Mouse (Mus musculus): ENCODE measurements around the gene Hdgfl2. TPM values are rescaled to one million over a fixed set of nuclear protein-coding genes. Genes with fewer than 3 reads are reported as not detected.
A peak's percentile ranks its signal among the peaks of the same experiment; 100 is the strongest.

Hdgfl2 gene
- polyA plus RNA-seq, 1 experiment from 2014 or later: 65.8 TPM

DNA sequence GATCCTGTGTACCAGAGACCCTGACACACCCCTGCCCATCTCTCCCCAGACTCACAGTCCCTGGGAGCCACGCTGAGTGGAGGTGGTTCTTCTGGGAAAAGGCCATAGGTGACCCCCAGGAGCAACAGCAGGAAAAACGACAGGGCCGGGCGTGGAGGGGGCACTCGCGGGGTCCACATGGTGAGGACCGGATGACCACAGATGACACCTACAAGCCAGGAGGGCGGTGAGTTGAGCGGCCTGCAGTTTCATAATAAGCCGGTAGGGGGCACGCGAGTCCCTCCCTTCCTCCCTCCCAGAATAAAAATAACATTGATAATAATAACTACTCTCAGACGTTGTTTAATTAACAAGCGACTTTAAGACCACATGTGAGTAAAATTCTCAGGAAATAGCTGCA, 53.2 kb downstream of the Hdgfl2 start:
- Histone ChIP-seq H3K27me3 (peaks cover 16% of the 10 kb centered on the region), H3K27ac (no peak overlapping the region), H3K4me3 (peak overlapping the region; percentile 16), H3K4me1 (replicated peaks) (peaks cover 20% of the 10 kb centered on the region), H3K4me2 (peak overlapping the region; percentile 73; the same call in 1 of the 2 replicates), H3K9ac (no peak overlapping the region), H3K9me3 (replicated peaks) (no peaks in the 10 kb centered on the region), H3K36me3 (no peaks in the 10 kb centered on the region)
- WGBS: 3% methylated on average over 14 of the region's 14 CpGs
- no peak for ATAC-seq (replicated peaks; ENCODE audit: insufficient number of reproducible peaks, insufficient read depth, low FRiP score, low read depth)

DNA sequence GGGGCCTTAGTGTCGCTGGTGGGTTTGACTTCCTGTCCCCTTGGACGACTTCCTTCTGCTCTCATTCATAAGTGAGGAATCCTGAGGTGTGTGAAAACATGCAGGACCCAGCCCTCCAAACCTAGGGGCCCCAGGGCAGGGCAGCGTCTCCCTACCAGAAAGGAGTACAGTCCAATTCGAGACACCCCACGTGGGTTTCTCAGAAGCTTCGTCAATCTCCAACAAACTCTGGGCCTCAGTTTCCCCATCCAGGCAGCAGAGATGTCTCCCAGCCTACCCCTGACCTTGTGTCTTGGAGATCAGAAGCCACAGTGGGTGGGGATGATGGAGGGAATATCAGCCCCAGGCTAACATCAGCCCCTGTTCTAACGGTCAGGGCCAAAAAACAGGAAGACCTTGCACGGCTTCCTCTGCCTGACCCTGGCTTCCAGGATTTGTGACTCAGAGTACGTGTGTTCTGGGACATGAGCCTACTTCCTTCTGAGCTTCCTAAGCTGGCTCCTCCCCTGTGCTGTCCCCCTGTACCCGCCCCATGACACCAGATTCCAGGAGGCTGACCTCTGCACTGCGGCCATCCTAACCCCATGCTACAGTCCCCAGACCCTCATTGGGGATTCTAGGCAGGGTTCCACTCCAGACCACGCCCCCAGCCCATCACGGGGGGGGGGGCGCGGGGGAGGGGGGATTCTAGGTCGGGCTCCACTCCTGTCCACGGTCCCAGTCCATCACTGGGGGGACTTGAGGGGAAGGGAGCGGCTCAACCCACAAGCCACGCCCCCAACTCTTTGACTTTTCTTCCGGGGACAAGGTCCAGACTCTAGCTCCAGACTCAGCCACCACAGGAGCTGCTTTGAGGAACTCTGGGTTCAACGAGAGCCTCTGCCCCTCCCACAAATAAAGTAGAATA, 54.3 kb downstream of the Hdgfl2 start:
- 15% methylated on average over 21 of the region's 21 CpGs for WGBS
- Histone ChIP-seq H3K27ac (peak overlapping the region; percentile 77), H3K36me3 (no peaks in the 10 kb centered on the region), H3K27me3 (peaks cover 24% of the 10 kb centered on the region), H3K4me1 (replicated peaks) (peaks cover 27% of the 10 kb centered on the region), H3K9ac (peak overlapping the region; percentile 31; the same call in 1 of the 2 replicates), H3K4me2 (peak overlapping the region; percentile 73), H3K4me3 (peak overlapping the region; percentile 43), H3K9me3 (replicated peaks) (no peaks in the 10 kb centered on the region)
- ATAC-seq (replicated peaks; ENCODE audit: insufficient number of reproducible peaks, insufficient read depth, low FRiP score, low read depth): peak; percentile 84

DNA sequence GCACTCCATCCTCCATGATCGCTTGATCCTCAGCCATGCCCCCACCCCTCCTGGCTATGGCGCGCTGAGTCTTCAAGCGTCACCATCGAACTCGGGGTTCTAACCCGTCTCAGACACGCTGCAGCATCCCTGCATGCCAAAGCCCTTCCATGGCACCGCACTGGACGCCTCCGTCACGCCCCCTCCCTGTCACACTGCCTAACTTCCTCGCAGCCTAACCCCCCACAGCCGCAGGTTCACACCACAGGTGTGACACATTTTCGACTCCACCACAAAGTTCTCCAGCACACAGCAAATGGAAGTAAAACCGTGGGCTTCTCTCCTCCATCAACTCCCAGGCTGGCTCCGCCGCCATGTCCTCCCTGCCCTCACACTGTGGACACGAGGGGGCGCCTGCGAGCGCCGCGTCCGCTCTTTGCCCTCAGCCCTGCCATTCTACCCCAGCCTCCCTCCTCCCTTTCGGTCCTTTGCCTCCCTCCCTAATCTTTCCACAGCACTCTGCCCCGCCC, 55.1 kb downstream of the Hdgfl2 start:
- Histone ChIP-seq H3K4me1 (replicated peaks) (peaks cover 31% of the 10 kb centered on the region), H3K4me3 (peak overlapping the region; percentile 43), H3K36me3 (no peaks in the 10 kb centered on the region), H3K9ac (peak overlapping the region; percentile 31; the same call in 1 of the 2 replicates), H3K9me3 (replicated peaks) (no peaks in the 10 kb centered on the region), H3K4me2 (peak overlapping the region; percentile 73), H3K27me3 (peaks cover 33% of the 10 kb centered on the region), H3K27ac (peak overlapping the region; percentile 77)
- no peak for ATAC-seq (replicated peaks; ENCODE audit: insufficient number of reproducible peaks, insufficient read depth, low FRiP score, low read depth)
- 2% methylated on average over 27 of the region's 27 CpGs for WGBS

DNA sequence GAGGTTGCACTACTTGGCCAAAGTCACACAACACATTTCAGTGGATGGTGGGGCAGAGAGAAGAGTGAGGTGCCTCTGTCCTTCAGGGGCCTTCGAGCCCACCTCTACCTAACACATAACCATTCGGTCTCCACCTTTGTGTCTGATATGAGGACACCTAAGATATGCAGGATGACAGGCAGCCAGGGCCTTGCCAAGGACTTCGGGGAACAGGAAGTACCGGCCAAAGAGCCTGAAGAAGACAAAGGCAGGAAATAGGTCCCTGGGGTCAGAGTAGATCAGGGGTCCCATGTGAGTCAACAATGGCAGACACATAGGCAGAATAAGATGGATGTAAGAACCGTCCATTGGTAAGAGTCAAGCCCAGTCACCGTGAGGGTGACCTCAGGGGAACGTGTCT, 57.1 kb downstream of the Hdgfl2 start:
- H3K9me3 ChIP-seq (replicated peaks): no peaks in the 10 kb centered on the region
- H3K27me3 ChIP-seq: peaks cover 51% of the 10 kb centered on the region
- H3K36me3 ChIP-seq: no peaks in the 10 kb centered on the region
- H3K9ac ChIP-seq: no peak overlapping the region
- peaks cover 39% of the 10 kb centered on the region for H3K4me1 ChIP-seq (replicated peaks)
- no peak overlapping the region for H3K4me2 ChIP-seq
- no peak overlapping the region for H3K27ac ChIP-seq
- no peak overlapping the region for H3K4me3 ChIP-seq
- 76% methylated on average over 7 of the region's 7 CpGs for WGBS
- ATAC-seq (replicated peaks; ENCODE audit: insufficient number of reproducible peaks, insufficient read depth, low FRiP score, low read depth): no peak

DNA sequence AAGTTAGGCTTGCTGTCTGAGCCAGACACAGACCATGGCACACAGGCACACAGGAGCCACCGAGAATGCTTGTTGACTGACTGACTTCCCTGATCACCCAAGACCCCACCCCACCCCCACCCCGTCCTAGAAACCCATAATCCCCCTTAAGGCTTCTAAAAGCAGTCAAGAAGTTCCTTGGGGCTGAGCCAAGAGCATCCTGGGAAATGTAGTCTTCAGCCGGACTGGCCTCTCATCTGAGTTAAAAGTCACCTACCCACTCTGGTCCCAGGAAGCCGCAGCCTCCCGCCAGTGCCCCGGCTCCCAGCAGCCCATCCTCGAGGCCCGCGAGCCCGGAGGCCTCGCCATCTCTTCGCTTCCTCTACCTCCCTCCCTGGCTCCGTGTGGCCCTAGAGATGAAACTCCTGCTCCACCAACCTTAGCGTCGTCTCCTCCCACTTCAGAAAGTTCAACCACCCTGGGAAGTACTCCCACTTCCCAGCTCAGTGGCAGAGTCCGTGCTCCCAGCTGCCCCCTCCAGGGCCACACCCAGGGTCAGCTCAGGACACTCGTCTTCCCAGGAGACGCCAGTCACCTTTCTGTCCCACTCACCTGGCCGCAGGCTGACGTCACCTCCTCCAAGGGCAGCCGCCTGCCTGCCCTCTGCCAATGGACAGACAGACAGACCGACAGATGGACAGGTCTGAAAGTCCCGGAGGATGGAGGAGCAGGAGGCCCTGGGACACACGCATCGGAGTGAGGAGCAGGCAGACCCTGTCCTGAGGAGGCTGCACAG, 58.6 kb downstream of the Hdgfl2 start:
- peaks cover 46% of the 10 kb centered on the region for H3K4me1 ChIP-seq (replicated peaks)
- no peaks in the 10 kb centered on the region for H3K9me3 ChIP-seq (replicated peaks)
- peaks cover 65% of the 10 kb centered on the region for H3K27me3 ChIP-seq
- WGBS: 24% methylated on average over 25 of the region's 25 CpGs
- no peak overlapping the region for H3K27ac ChIP-seq
- H3K4me2 ChIP-seq: no peak overlapping the region
- H3K9ac ChIP-seq: no peak overlapping the region
- H3K4me3 ChIP-seq: no peak overlapping the region
- no peaks in the 10 kb centered on the region for H3K36me3 ChIP-seq
- ATAC-seq (replicated peaks; ENCODE audit: insufficient number of reproducible peaks, insufficient read depth, low FRiP score, low read depth): no peak

DNA sequence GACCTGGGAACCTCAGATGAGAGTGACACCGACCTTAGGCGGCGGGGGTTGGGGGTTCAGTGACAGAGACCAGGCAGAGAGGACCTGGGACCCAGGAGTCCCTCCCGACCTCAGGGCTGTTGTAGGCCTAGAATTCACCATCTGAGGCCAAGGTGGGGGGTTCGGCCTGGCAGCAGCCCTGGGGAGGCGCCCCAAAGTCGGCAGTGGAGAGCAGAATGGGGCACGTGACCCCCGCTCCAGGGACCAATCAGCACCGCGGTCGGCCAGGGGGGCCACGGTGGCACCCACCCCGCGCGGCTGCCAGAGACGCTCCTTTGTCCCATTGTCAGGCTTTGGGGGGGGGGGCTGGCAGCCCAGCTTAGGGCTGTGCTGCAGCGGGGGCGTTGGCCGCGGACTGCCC, 59.9 kb downstream of the Hdgfl2 start:
- Histone ChIP-seq H3K27ac (no peak overlapping the region), H3K4me1 (replicated peaks) (peaks cover 35% of the 10 kb centered on the region), H3K4me2 (peak overlapping the region; percentile 99), H3K36me3 (no peaks in the 10 kb centered on the region), H3K9me3 (replicated peaks) (no peaks in the 10 kb centered on the region), H3K27me3 (peaks cover 79% of the 10 kb centered on the region), H3K9ac (no peak overlapping the region), H3K4me3 (peak overlapping the region; percentile 73)
- 11% methylated on average over 21 of the region's 21 CpGs for WGBS
- no peak for ATAC-seq (replicated peaks; ENCODE audit: insufficient number of reproducible peaks, insufficient read depth, low FRiP score, low read depth)

DNA sequence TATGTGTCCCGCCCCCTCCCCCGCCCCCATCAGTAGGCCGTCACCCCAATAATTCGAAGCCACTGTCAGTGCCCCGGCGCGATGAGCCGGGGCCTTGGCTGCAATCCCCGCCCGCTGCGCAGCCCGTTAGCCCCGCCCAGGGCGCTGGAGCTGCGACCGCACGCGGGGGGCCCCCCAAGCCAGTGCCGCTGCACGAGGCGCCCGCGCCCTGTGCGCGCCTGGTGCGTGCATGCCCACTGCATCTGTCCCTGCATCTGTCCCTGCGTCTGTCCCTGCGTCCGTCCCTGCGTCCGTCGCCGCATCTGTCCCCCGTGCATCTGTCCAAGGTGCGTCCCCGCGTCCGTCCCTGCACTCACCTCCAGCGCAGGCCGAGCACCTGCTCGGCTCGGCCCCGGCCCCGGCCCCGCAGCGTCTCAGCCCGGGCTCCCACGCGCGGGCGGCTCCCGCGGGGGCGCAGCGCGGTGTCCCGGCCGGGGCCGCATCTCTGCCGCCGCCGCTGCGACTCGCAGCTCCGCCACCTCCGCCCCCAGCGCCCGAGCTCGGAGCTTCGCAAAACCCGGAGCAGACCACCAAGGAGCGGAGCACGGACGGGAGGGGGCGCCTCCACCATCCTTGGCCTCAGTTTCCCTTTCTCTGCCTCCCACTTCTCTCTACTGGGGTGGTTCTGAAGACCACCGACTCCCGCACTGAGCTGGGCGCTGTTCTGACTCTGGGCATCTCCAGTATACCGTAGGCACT, 60.6 kb downstream of the Hdgfl2 start, which contains the start of gene Sema6b:
Sema6b (minus strand) TSS at position 486 of the 738 bp plus-strand sequence.
- Histone ChIP-seq H3K4me1 (replicated peaks) (peaks cover 29% of the 10 kb centered on the region), H3K9ac (peak within 1 kb of the TSS; percentile 56), H3K27ac (no peak within 1 kb of the TSS), H3K9me3 (replicated peaks) (no peaks in the 10 kb centered on the region), H3K36me3 (no peaks in the 10 kb centered on the region), H3K4me3 (peak within 1 kb of the TSS; percentile 73), H3K4me2 (peak within 1 kb of the TSS; percentile 99), H3K27me3 (peaks cover 81% of the 10 kb centered on the region)
- 2% methylated on average over 75 of the region's 79 CpGs for WGBS
- ATAC-seq (replicated peaks; ENCODE audit: insufficient number of reproducible peaks, insufficient read depth, low FRiP score, low read depth): no peak

DNA sequence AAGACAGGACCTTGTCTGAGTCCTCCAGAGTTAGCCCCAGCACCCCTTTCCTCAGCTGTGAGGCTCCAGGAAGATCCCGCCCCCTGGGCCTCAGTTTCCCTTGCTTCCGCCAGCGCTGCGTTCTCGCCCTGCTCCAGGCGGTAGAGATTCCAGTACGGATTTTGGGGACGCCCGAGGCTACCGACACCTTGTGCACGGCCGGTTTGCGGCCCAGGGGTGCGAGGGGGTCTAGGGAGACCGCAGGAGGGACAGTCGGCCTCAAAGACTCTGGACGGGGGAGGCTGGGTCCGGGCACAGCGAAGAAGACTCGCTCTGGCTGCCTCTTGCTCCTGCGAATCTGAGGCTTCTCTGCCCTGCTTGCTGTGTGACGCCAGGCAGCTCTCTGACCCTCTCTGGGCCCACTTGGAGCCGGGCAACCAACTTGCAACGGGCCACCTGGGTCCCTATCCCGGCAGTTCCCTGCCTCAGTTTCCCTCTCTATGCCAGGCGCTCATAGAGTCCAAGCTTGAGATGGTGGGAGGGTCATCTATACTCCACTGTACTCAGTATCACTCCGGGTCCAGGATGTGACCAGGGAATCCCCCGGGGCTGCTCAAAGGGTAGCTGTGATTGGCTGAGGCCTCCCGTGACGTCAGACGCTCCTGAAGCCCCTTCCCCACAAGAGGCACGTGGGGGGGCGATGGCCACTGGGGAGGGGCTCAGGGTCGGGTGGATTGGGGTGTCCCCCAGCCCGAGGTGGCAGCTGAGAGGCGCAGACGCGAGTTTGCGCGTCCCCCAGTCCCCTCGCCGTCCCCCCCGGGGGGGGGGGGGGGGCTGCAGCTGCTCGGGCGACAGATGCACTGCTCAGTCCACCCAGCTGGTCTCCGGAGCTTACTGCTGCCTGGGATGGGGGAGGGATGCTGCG, 62.5 kb downstream of the Hdgfl2 start:
- Histone ChIP-seq H3K4me3 (peak overlapping the region; percentile 44), H3K27ac (no peak overlapping the region), H3K36me3 (no peaks in the 10 kb centered on the region), H3K9ac (peak overlapping the region; percentile 31; the same call in 1 of the 2 replicates), H3K4me2 (peak overlapping the region; percentile 65), H3K4me1 (replicated peaks) (peaks cover 29% of the 10 kb centered on the region), H3K9me3 (replicated peaks) (no peaks in the 10 kb centered on the region), H3K27me3 (peaks cover 93% of the 10 kb centered on the region)
- ATAC-seq (replicated peaks; ENCODE audit: insufficient number of reproducible peaks, insufficient read depth, low FRiP score, low read depth): no peak
- WGBS: 1% methylated on average over 45 of the region's 47 CpGs

DNA sequence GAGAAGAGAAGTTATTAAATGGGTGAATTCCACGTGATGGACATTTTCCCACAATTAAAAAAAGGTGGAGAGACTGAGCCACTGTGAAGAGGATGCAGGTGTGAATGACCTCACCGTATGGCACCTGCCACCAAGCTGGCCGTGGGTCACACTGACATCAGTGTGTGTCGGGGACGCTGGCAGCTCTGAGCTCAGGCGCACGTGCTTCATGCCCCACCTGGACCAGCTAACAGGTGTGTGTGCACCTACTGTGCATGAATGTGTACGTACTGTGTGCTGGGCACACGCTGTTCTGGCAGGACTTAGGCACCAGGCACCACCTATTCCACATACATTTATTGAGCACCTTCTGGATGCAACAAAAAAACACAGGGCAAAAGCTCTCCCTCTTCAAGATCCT, 65.1 kb downstream of the Hdgfl2 start:
- H3K9ac ChIP-seq: no peak overlapping the region
- H3K27ac ChIP-seq: no peak overlapping the region
- 69% methylated on average over 9 of the region's 9 CpGs for WGBS
- H3K27me3 ChIP-seq: peaks cover 99% of the 10 kb centered on the region
- no peak overlapping the region for H3K4me3 ChIP-seq
- no peak for ATAC-seq (replicated peaks; ENCODE audit: insufficient number of reproducible peaks, insufficient read depth, low FRiP score, low read depth)
- no peak overlapping the region for H3K4me2 ChIP-seq
- no peaks in the 10 kb centered on the region for H3K9me3 ChIP-seq (replicated peaks)
- H3K4me1 ChIP-seq (replicated peaks): peaks cover 25% of the 10 kb centered on the region
- H3K36me3 ChIP-seq: no peaks in the 10 kb centered on the region

DNA sequence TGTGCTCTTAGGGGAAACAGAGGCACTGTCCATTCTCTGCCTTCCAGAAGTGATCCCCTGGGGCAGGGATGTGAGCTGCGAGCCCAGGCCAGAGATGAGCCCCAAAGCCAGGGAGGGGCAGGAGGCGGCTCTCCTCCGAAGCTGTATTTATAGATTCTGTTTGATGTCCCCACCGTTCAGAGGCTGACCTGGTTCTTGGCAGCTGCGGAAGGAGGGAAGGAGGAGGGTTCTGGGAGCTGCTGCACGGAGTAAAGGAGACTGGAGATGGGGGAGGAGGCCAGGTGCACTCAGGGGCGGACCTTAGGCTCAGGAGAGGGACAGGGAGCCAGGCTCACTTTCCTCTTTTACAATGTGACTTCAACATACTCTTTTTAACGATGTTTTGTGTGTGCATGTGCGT, 66.7 kb downstream of the Hdgfl2 start:
- Histone ChIP-seq H3K9me3 (replicated peaks) (no peaks in the 10 kb centered on the region), H3K4me1 (replicated peaks) (peaks cover 19% of the 10 kb centered on the region), H3K4me3 (no peak overlapping the region), H3K4me2 (no peak overlapping the region), H3K27me3 (peaks cover 99% of the 10 kb centered on the region), H3K36me3 (no peaks in the 10 kb centered on the region), H3K9ac (no peak overlapping the region), H3K27ac (no peak overlapping the region)
- WGBS: 23% methylated on average over 9 of the region's 9 CpGs
- ATAC-seq (replicated peaks; ENCODE audit: insufficient number of reproducible peaks, insufficient read depth, low FRiP score, low read depth): no peak
